Mouse (Mus musculus) bone marrow macrophage, adult 2 months (primary cell): ENCODE results near the gene Ankrd1. TPM values are rescaled to one million over a fixed set of nuclear protein-coding genes. Genes with fewer than 3 reads are reported as not detected.

Source experiments
- H3K27ac ChIP-seq: 2 replicates; pipeline ENCODE4 v1.5.1; 2012; ENCODE audit warnings: low read depth, low read length; ENCODE audit not compliant: insufficient read depth
- H3K4me1 ChIP-seq: 2 replicates; pipeline ENCODE4 v1.6.1; 2012; ENCODE audit warnings: low read length; ENCODE audit not compliant: control insufficient read depth, insufficient read depth
- H3K4me3 ChIP-seq: 2 replicates; pipeline ENCODE4 v1.5.1; 2012; ENCODE audit warnings: mild to moderate bottlenecking, low read length, moderate library complexity; ENCODE audit not compliant: insufficient read depth
- CTCF ChIP-seq: IDR thresholded peaks from 2 replicates; pipeline ENCODE4 v1.5.1; 2012; ENCODE audit warnings: low read depth, mild to moderate bottlenecking, low read length, moderate library complexity
- POLR2A ChIP-seq: IDR thresholded peaks from 2 replicates; pipeline ENCODE4 v1.6.1; 2012; ENCODE audit warnings: mild to moderate bottlenecking, low read depth, low read length, borderline replicate concordance
- polyA plus RNA-seq: library from polyadenylated mRNA; stranded (reverse); fragments of >200 nt; gene quantifications from 2 replicates; pipeline ENCODE4 v1.2.4, GENCODE M21; 2012; ENCODE audit not compliant: missing spikeins, insufficient read depth, insufficient read length

The Ankrd1 gene
- polyA plus RNA-seq, 1 experiment: not detected

GRCm38 (mm10) chr19:36082606-36083261 lies 37.2 kb downstream of the Ankrd1 start:
- TF ChIP-seq POLR2A (no peak), CTCF (no peak)
- Histone ChIP-seq H3K4me3 (peak overlapping the region; percentile 19; the same call in 1 of the 2 replicates), H3K27ac (no peak overlapping the region), H3K4me1 (peaks cover 5% of the 10 kb centered on the region)

GRCm38 (mm10) chr19:36062801-36063529 lies 56.9 kb downstream of the Ankrd1 start:
- TF ChIP-seq CTCF (no peak), POLR2A (no peak)
- H3K4me3 ChIP-seq: no peak overlapping the region
- H3K27ac ChIP-seq: no peak overlapping the region
- no peaks in the 10 kb centered on the region for H3K4me1 ChIP-seq

Other genes with a start within 250 kb of the Ankrd1 start
- not detected in 2 replicates for gene Htr7, start 62.6 kb downstream of the Ankrd1 start, polyA plus RNA-seq
- gene Rpp30, start 36.4 kb downstream of the Ankrd1 start, polyA plus RNA-seq: 22.6 and 37.1 TPM in 2 replicates
- gene Pcgf5, start 228.2 kb upstream of the Ankrd1 start, polyA plus RNA-seq: 18.4 and 20.9 TPM in 2 replicates